Mouse (Mus musculus): ENCODE data around the gene Wfdc6a.
"Not testable (repeated sequence)": the region's sequence is repeated elsewhere in the genome, so short reads cannot be mapped to it uniquely, and the experiment has no call there.

Gene Wfdc6a

DNA sequence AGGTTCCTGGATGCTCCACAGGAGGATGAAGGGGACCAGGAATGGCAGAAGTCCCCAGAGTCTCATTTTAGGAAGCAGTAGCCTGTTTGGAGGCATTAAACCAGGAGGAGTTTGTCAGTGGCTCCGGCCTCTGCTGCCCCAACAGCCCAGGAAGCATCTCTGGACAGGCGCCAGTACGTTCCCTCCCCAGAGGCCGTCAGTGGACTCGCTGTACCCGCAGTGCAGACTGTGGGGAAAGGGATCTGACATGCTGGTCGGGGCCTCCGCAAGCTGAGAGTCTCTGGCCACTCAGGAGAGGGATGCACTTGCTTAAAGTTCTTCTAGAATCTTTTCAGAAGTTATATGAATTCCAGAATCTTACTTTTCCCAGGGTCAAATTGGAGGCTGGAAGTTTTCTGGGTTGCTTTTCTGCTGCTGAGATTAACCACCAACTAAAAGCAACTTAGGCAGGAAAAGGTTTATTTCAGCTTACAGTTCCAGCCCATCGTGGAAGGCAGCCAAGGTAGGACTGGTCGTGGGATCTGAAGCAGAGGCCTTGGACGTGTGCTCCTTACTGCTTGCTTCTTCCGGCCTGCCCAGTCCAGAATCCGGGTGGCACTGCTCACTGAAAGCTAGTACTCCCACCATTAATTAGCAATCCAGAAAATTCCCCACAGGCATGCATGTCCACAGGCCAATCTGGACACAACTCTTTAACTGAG is at the start of gene Wfdc6a:
TSS of gene Wfdc6a (minus strand) at position 423 of the 701 bp plus-strand sequence.
- DNase-seq, result peak in 1 of 2 experiments; percentile 20

DNA sequence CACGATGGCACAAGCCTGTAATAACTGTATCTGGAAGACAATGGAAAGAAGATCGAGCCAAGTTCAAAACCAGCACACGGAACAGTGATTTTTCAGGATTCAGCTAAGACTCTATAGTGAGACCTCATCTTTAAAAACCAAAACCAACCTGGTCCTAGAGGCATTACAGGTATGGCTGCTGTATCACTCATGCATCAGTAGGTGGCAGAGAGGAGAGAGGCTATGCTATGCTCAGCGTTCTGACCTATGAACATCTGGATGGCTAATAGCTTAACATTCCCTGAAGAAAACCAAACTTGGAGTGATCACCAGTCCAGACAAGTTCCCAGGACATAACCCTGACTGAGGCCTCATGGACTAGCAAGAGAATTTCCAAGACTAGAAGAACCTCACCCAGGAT is 36.5 kb upstream of the Wfdc6a start:
- no peak for DNase-seq

DNA sequence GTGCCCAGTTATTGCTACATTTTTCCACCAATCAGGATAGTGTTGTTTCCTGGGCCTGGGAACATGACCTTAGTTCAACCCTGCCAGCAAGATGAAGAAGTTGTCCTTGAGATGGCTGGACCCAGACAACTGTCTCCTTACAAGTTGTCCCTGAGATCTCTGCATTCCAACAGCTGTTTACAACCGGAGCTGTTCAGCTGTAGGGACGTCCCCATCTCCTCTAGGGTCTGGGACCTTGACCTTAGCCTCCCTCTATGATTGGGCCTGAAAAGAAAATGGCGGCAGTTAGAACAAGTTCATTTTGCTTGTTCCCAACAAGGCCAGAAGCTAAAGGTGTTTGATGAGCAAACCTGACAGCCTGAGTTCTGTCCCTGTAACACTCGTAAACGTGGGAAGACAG is 33.8 kb upstream of the Wfdc6a start:
- no peak for DNase-seq

DNA sequence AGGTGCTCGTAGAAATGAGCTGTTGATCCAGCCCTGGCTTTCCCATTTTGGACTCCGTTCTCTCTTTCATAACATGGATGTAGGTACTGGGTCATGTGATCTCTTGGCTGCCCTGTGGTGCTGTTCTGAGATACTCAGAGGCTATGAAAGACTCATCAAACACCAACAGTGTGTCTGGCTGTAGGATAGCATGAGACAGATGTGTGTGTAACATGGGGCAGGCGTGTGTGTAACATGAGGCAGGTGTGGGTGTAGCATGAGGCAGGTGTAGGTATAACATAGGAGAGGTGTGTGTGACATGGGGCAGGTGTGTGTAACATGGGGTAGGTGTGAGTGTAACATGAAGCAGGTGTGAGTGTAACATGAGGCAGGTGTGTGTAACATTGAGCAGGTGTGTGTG is 30.1 kb upstream of the Wfdc6a start:
- DNase-seq, result no peak

DNA sequence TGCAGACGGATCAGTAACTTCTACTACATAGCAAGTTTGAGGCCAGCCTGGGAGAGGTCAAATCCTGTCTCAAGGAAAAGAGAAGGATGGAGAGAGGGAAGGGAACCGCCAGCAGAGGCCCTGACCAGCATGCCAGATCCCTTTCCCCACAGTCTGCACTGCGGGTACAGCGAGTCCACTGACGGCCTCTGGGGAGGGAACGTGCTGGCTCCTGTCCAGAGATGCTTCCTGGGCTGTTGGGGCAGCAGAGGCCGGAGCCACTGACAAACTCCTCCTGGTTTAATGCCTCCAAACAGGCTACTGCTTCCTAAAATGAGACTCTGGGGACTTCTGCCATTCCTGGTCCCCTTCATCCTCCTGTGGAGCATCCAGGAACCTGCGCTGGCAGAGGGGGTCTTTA is 28.2 kb upstream of the Wfdc6a start, which contains the start of the genes Wfdc6b and Wfdc8:
TSS of gene Wfdc6b (plus strand) at position 52 of the 400 bp plus-strand sequence.
TSS of gene Wfdc8 (minus strand) at position 156 of the 400 bp plus-strand sequence.
- peak; percentile 38 to 60 for DNase-seq

DNA sequence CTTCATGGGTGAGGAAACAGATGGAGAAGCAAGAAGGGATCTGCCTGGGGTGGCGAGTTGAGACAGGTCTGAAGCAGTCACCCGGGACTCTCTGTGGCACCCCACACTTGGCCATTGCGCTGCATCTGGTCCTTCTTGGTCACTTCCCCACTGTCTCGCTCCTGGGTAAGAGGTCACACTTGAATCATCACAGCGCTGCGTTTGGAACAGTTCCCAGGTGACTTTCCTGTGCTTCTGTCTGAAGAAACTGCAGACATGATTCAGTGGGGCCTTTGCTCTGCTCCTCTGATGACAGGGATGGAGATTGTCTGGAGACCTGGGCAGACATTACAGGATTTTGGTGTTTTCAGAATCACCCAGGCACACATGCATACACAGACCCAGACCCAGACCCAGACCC is 23.5 kb upstream of the Wfdc6a start:
- peak in 1 of 2 experiments; percentile 10 for DNase-seq

DNA sequence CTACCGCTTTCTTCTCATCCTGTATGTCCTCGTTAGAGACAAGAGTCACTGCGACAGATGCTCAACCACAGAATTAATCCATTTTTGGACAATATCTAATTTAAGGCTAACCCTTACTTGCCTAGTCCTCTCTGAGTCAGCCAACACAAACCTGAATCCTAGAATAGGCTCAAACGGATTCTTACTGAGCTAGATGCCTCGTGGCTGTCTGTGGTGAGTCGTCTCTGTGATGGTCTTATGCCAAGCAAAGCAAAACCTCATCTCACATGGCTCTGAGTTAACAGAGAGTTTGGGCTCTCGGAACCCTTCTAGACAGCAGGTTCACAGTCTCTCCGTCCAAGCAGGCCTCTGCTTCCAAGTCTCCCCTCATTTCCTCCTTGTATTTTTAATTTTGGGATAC is 19.2 kb upstream of the Wfdc6a start:
- DNase-seq, result no peak

DNA sequence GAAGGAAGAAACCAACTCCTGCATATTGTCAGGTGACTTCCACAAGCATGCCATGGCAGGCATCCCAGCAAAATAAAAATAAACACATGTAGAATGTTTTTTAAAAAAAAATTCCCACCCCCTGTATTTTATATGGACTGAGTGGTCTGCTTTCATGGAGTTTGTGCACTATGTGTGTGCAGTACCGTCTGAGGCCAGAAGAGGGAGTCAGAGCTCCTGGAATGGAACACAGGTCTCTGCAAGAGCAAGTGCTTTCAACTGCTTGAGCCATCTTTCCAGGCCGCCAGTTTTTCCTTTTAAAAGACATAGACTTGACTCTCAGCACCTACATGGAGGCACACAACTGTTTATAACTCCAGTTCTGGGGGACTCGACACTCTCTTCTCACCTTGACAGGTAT is 18.2 kb upstream of the Wfdc6a start:
- DNase-seq, result no peak

DNA sequence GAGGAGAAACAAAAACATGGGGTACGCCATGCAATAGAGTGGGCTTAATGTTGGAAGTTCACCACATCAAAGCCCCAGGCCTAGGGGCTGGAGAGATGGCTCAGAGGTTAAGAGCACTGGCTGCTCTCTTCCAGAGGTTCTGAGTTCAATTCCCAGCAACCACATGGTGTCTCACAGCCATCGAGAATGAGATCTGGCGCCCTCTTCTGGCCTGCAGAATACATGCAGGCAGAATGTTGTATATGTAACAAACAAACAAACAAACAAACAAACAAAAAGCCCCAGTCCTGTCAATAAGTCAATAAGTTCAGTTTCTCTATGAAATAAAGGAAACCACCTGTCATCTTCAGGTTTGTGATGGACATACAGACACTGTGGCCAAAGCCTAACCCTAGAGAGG is 14.9 kb upstream of the Wfdc6a start:
- DNase-seq, result no peak

DNA sequence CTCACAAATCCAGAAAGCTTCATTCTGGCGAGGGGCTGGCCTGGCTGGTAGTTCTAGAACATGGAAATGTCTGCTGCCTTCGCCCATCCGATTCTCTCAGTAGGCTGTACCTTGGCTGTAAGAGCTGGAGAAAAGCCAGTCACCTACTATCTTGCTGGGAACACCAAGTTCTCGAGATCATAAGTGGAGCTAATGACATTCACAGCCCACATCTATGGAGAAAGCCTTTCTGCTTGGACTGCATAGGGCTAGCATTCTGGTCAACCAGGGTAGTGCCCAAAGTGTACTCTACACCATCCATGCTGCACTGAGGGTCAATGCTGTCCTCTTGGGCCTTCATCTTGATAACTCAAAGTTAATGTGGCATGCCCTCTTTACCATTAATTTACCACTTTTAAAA is 8.2 kb upstream of the Wfdc6a start, which contains the start of gene Eppin:
TSS of gene Eppin (minus strand) at position 101 of the 400 bp plus-strand sequence.
- no peak for DNase-seq

DNA sequence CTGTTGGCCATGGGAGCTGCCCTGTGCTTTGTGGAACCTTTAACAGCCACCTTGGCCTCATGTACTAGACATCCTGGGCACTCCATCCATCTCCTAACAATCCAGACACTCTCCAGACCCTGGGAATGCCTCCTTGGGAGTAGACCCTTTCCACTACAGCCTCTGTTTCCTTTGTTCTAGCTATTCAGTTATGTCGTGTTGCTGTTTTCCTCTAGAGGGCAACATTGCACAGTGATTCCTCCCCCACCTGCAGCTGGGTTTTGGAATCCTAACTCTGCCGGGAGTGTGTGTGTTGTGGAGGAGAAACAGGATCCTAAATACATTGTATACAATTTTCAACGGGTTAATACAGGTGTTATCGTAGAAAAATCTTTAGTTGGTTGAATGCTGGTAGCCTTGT is 6.8 kb upstream of the Wfdc6a start:
- DNase-seq, result peak; percentile 58 to 64

DNA sequence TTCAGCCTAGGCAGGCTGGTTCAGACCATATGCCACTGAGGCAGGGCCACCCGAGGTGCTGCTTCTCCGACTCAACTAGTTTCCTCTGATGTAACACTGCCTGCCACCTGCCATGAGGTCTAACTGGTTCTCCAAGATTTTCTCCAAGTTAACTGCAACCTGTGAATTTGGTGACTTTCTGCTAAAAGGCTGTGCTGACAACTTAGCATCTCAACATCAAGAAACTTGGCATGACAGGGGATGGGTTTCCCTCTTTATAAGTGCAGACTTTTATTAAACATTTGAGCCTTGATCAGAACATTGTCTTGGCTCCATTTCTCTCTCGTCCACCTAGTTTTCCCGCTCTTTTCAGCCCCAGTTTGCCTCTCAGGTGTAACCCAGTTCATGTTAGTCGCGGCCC is 11.9 kb downstream of the Wfdc6a start, which contains the start of gene Spint3:
TSS of gene Spint3 (minus strand) at position 101 of the 400 bp plus-strand sequence.
- not testable (repeated sequence) for DNase-seq

DNA sequence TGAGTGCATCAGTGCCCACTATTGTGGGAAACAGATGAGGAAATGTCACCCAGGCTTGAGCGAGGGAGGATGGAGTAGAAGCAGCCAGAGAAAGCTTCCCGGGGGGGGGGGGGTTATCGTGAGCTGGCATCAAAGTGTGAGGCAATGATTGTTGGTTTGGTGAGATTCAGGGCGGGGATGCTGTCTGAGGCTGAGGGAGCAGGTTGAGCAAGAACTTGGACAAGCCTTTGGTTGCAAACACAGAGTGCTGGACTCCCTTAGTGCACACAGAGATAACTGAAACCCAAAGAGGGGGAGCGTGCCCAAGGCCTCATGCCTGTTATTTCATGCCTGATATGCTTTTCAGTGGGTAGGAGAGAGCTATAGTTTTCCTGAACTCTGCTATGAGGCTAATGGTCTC is 17.8 kb downstream of the Wfdc6a start:
- DNase-seq, result no peak

DNA sequence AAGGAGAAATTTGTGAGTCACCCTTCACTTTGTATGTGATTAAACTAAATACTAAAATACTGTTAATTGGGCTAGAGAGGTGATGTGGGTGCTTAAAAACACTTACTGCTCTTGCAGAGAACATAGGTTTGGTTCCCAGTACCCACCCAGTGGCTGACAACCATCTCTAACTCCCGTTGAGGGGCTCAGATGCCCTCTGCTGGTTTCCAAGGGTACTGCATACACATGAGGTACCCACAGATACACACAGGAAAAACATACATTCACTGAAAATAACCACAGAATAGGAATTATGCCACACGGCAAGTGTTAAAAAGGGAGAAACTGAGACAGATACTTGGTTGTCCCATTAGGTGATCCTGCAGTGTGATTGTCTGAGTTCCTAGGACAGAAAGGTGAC is 18.2 kb downstream of the Wfdc6a start:
- no peak for DNase-seq

DNA sequence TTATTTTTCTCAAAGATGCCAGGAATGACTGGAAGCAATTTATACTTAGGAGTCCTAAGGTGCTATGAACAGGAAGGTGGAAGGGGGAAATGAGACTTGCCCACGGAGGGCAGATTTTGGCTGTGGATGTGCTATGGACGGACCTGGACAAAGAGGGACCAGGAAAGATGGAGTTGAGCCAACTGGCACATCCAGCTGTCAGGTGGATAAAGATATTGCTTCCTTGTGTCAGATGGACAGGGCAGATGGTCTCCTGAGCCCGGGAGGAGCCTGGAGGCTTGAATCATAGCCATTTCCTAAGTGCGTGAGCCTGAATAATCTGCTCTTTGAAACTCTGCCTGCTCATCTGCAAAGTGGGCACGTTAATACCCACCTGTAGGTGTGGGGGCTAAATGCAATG is 20.9 kb downstream of the Wfdc6a start:
- peak; percentile 57 to 60 for DNase-seq

DNA sequence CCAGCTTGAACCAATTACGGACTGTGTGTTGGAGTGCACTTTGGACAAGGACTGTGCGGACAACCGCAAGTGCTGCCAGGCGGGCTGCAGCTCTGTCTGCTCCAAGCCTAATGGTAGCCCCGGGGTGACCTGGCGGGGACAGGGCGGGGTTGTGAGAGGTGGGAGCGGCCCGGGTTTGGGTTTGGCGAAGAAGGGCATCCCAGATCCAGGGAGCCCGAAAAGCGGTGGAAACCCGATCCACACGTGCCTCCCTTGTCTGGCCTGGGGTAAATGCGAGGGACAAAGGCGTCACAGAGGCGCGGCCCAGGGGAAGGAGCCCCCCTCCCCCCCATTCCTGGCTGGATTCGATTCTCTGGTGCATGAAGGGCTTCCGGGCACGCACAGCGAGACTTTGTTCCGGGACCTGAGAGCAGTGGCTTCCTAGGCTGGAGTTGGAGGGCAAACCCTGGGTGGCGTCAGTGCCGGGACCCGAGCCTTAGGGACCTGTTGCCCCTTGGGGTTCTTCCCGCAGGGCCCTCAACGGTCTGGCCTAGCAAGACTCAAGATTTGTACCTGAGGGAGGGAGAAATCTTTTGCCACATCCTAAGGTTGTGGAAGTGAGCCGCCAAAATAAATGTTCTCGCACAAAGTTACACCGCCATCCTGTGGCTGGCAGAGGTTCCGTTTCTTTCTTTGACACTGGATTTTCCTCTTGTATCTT is 21.8 kb downstream of the Wfdc6a start:
- DNase-seq, result peak; percentile 46 to 61

DNA sequence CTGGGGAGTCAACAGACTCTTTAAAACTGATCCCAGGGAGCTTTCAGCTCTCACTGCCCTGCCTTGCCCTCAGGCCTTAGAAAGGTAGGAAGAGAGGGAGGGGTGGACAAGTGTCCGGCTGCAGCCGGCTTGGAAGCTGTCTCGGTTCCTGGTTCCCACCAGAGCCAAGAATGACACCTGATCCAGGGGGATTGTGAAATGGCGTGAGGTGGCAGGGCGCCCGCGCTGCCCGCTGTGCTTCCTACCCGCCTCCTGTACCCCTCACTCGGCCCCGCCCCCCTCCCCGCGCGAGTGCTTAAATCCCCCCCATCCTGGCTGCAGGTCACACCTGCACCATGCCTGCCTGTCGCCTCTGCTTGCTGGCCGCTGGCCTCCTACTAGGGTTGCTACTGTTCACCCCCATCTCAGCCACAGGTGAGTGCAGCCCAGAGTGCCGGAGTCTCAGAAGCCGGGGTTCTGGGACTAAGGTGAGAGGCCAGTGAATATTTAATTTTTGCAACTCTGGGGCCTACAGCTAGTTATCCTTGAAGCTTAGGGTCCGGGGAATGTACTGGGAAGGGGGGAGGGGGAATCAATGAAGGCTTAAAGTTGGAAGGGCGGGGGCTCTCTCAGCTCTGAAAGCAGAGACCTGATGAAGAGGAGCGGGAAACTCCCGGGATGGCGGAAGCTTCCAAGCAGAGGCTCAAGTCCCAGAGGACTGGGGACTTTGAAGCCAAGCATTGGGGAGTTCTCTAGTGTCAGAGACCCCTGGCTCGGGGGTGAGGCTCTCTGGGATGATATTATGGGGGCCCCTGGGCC is 22.7 kb downstream of the Wfdc6a start, which contains the start of gene Wfdc2:
TSS of gene Wfdc2 (plus strand) at position 23 of the 798 bp plus-strand sequence.
- DNase-seq, result peak; percentile 19 to 29

DNA sequence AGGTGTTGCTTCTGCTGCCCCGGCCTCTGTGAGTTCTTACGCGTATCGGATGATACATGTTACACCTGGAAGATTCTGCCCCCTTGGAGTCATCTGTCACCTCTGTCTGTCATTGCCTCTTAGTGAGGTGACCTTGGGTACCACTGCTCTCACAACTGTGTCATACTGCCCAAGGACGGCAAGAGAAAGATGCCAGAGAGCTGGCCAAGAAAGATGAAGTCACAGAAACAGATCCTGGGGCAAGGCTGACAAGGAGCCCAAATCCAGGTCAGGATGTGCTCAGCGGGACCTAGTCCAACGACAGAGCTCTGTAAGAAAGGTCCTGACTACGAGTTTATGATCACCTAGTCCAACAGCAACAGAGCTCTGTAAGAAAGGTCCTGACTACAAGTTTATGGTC is 25.1 kb downstream of the Wfdc6a start:
- no peak for DNase-seq

DNA sequence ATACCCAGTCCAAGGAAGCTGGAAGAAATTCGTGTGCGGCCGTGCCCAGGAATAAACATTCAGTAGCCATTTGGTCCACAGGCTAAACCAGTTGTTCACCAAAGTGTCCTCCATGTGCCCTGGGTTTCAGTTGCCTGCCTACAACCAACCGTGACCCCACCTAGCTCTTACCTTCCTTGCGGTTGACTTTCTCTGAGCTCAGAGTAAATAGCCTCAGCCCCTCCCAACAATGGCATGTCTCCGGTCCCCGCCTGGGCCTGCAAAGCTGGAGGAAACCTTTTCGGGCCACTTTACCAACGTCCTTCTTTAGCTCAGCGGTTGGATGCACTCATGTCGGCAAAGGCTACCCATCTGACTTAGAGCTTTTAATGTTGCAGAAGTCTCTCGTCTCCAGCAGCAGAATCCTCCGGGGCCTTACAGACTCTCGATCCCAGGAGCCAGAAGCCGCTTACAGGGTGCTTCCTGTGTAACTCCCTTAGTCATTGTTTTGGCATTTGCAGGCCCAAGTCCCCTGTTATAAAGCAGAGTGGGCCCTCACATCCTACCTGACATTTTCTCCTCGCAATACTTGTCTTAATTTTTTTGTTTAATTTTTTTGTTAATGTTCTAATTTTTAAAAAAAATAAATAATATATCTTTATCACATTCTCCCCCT is 26.1 kb downstream of the Wfdc6a start:
- no peak for DNase-seq

DNA sequence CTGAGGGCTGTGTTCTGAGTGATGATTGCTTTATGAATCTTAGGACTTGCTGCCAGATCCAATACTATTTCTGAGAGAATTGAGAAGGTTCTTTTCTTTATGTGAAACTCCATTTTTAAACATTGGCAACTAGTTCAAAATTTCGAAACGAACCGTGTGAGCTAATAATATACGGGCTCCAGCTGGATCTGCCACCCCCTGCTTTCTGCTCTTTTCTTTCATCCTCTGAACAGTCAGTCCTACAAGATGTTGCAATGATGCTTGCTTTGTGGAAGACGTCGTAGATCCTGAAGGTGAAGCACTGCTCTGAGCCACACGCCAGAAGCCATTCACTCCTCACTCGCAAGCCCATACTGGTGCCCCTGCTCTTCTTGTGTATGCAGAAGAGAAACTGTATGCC is 26.8 kb downstream of the Wfdc6a start:
- no peak for DNase-seq

DNA sequence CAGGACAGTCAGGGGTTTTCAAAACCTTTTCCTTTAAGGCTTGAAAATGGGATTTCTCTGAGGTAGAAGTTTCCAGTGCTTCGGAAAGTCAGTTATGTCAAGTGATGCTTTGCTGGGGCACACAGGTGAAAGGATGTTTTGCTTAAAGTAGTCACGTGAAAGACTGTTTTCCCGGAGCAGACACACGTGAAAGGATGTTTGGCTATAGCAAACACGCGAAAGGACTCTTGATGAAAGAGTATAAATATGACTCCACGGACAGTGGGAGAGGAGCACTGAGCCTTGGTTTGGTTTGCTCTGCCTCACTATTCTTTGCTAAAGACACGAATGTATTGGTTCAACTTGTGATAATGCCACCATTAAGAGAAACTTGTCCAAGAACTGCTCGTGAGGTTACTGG is 33.7 kb downstream of the Wfdc6a start:
- no peak for DNase-seq

DNA sequence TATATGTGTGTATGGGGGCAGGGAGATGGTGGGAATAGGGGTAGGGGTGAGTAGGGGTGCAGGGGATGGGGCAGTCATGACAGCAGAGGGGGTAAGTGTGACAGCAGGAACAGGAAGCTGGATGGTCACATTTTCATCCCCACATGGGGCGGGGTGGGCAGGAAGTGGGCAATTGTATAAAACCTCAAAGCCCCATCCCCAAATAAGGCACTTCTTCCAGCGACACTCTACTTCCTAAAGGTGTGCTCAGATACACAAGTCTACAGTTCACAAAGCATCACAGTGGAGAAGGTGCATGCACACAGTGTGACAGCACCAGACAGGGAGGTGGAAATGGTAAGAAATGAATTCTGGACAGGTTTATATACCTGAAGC is 34.4 kb downstream of the Wfdc6a start:
- DNase-seq, result no peak
